Mouse (Mus musculus): ENCODE results near the gene Myocd. TPM values are rescaled to one million over a fixed set of nuclear protein-coding genes. Genes with fewer than 3 reads are reported as not detected.

Myocd gene
- polyA plus RNA-seq, 1 experiment, result 0.13 TPM

DNA sequence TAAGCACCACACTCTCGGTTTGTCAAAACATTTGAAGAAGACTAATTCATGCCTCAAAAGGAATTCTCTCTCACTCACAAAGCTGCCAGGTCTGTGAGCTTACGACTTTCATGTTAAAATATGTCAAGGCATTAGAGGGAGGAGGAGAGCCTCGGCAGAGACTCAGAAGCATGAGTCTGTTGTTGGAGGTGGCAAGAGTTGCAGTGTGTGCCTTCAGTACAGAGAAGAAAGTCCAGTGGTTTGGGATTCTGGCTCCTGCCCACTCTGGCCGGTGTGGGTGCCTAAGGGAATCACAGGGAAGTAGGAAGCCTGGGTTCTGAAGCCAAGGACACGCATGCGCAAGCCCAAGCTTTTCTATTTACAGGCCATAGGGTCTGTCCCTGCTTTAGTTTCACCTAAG lies 14.2 kb downstream of the Myocd start:
- no peak overlapping the region for H3K4me3 ChIP-seq (ENCODE audit: insufficient read depth, poor library complexity, severe bottlenecking)
- no peaks in the 10 kb centered on the region for H3K36me3 ChIP-seq (ENCODE audit: control insufficient read depth, insufficient read depth)
- H3K79me2 ChIP-seq (ENCODE audit: control insufficient read depth, insufficient read depth), result no peaks in the 10 kb centered on the region
- TF ChIP-seq MYOD1 (IDR thresholded peaks at IDR 0.05; ENCODE audit: control insufficient read depth, insufficient read length, low read depth) (no peak), CEBPB (IDR thresholded peaks at IDR 0.05; ENCODE audit: low read depth) (no peak), MYOG (IDR thresholded peaks at IDR 0.05; ENCODE audit: control insufficient read depth, extremely low read depth, insufficient read length) (no peak), CTCF (IDR thresholded peaks at IDR 0.05; ENCODE audit: control insufficient read depth, insufficient read depth, insufficient read length) (no peak), MAX (IDR thresholded peaks at IDR 0.05) (no peak), USF1 (IDR thresholded peaks at IDR 0.05; ENCODE audit: low read depth) (no peak), FOSL1 (IDR thresholded peaks at IDR 0.05; ENCODE audit: insufficient read depth, low read length, poor library complexity, severe bottlenecking) (no peak)
- no peaks in the 10 kb centered on the region for H3K79me3 ChIP-seq (ENCODE audit: low read depth)
- H3ac ChIP-seq (ENCODE audit: control insufficient read depth, insufficient read length, low read depth), result no peak overlapping the region
- H3K27me3 ChIP-seq (ENCODE audit: control insufficient read depth, insufficient read depth, insufficient read length), result no peaks in the 10 kb centered on the region

DNA sequence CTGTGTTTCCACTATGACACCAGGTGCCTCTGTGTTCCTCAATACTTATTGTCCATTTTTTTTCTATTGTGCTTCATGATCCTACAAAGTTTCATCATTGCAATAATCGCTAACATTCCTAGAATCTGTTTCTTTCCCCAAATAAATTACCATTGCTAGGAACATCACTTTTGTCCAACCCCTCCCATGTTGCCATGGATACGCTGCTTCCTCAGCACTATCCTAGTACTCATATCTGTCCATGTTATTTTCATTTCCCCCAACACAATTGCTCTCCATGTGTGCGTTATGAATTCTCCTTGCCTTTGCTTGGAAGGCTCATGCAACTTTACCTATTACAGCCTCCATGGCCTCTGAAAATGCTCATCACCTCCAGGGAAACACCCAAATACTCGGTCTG lies 19.4 kb downstream of the Myocd start:
- TF ChIP-seq CTCF (IDR thresholded peaks at IDR 0.05; ENCODE audit: control insufficient read depth, insufficient read depth, insufficient read length), result no peak
- no peak for TF ChIP-seq MYOD1 (IDR thresholded peaks at IDR 0.05; ENCODE audit: control insufficient read depth, insufficient read length, low read depth)
- no peak for TF ChIP-seq CEBPB (IDR thresholded peaks at IDR 0.05; ENCODE audit: low read depth)
- no peak for TF ChIP-seq MAX (IDR thresholded peaks at IDR 0.05)
- TF ChIP-seq FOSL1 (IDR thresholded peaks at IDR 0.05; ENCODE audit: insufficient read depth, low read length, poor library complexity, severe bottlenecking), result no peak
- TF ChIP-seq MYOG (IDR thresholded peaks at IDR 0.05; ENCODE audit: control insufficient read depth, extremely low read depth, insufficient read length), result no peak
- no peak for TF ChIP-seq USF1 (IDR thresholded peaks at IDR 0.05; ENCODE audit: low read depth)
- Histone ChIP-seq H3K79me3 (ENCODE audit: low read depth) (no peaks in the 10 kb centered on the region), H3K36me3 (ENCODE audit: control insufficient read depth, insufficient read depth) (no peaks in the 10 kb centered on the region), H3K79me2 (ENCODE audit: control insufficient read depth, insufficient read depth) (no peaks in the 10 kb centered on the region), H3K4me3 (ENCODE audit: insufficient read depth, poor library complexity, severe bottlenecking) (no peak overlapping the region), H3K27me3 (ENCODE audit: control insufficient read depth, insufficient read depth, insufficient read length) (no peaks in the 10 kb centered on the region), H3ac (ENCODE audit: control insufficient read depth, insufficient read length, low read depth) (no peak overlapping the region)

DNA sequence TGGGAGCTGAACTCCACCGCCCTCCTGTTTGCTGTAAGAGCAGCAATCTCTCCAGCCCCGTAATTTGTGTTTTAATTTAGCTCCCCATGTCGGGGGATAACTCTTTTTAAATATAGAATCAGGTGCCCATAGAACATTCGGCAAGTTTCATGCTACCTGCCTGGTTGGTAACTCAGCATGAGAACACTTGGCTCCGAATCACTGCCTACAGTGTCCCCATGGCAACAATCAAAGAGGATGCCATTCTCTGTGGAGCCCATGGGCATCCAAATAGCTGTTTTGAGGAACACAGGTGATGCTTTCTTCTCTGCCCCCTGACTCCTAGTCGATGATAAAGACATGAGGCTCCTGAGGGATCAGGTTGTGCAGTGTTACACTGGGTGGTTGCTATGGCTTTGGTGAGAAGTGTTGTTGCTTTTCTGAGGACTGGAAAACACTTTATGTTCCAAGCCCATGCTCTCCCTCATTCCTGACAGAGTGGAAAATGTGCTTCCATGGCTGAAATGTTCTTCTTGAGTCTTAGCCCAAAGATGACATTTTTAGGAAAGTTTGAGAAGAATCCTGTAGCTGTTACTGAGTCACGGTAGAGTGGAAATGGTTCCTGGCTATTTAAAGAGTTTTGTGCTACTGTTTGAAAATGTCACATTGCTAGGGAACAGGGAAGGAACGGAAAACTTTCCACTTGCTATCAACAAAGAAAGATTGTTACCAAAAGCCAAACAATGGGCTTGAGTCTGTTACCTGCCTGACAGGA lies 23.3 kb downstream of the Myocd start:
- TF ChIP-seq MAX (IDR thresholded peaks at IDR 0.05), result no peak
- TF ChIP-seq MYOG (IDR thresholded peaks at IDR 0.05; ENCODE audit: control insufficient read depth, extremely low read depth, insufficient read length), result no peak
- TF ChIP-seq USF1 (IDR thresholded peaks at IDR 0.05; ENCODE audit: low read depth), result no peak
- TF ChIP-seq FOSL1 (IDR thresholded peaks at IDR 0.05; ENCODE audit: insufficient read depth, low read length, poor library complexity, severe bottlenecking), result no peak
- TF ChIP-seq CEBPB (IDR thresholded peaks at IDR 0.05; ENCODE audit: low read depth), result no peak
- no peak for TF ChIP-seq CTCF (IDR thresholded peaks at IDR 0.05; ENCODE audit: control insufficient read depth, insufficient read depth, insufficient read length)
- TF ChIP-seq MYOD1 (IDR thresholded peaks at IDR 0.05; ENCODE audit: control insufficient read depth, insufficient read length, low read depth), result no peak
- Histone ChIP-seq H3K36me3 (ENCODE audit: control insufficient read depth, insufficient read depth) (no peaks in the 10 kb centered on the region), H3K79me2 (ENCODE audit: control insufficient read depth, insufficient read depth) (no peaks in the 10 kb centered on the region), H3K27me3 (ENCODE audit: control insufficient read depth, insufficient read depth, insufficient read length) (no peaks in the 10 kb centered on the region), H3K4me3 (ENCODE audit: insufficient read depth, poor library complexity, severe bottlenecking) (no peak overlapping the region), H3ac (ENCODE audit: control insufficient read depth, insufficient read length, low read depth) (no peak overlapping the region), H3K79me3 (ENCODE audit: low read depth) (no peaks in the 10 kb centered on the region)

DNA sequence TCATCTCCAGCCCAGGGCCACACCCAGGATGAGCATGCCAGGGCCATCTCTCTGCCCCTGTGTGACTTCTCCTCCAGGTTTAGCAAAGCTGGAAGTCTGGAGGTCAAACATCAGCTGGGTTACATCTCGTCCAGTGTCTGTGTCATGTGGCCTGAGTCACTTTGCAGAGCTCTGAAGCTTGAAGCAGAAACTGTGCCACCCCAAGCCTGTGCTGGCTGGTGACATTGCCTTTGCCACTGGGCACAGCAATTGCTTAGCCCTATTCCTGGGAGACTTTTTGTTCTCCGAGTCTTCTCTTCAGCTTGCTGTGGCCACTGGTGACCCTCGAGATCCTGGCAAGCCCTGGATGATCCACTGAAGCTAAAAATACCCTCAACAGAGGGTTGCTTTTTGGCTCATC lies 26.2 kb downstream of the Myocd start:
- H3K36me3 ChIP-seq (ENCODE audit: control insufficient read depth, insufficient read depth), result no peaks in the 10 kb centered on the region
- no peaks in the 10 kb centered on the region for H3K79me2 ChIP-seq (ENCODE audit: control insufficient read depth, insufficient read depth)
- TF ChIP-seq USF1 (IDR thresholded peaks at IDR 0.05; ENCODE audit: low read depth), result no peak
- TF ChIP-seq MYOG (IDR thresholded peaks at IDR 0.05; ENCODE audit: control insufficient read depth, extremely low read depth, insufficient read length), result no peak
- TF ChIP-seq CEBPB (IDR thresholded peaks at IDR 0.05; ENCODE audit: low read depth), result no peak
- no peak for TF ChIP-seq MYOD1 (IDR thresholded peaks at IDR 0.05; ENCODE audit: control insufficient read depth, insufficient read length, low read depth)
- TF ChIP-seq FOSL1 (IDR thresholded peaks at IDR 0.05; ENCODE audit: insufficient read depth, low read length, poor library complexity, severe bottlenecking), result no peak
- no peak for TF ChIP-seq MAX (IDR thresholded peaks at IDR 0.05)
- no peak for TF ChIP-seq CTCF (IDR thresholded peaks at IDR 0.05; ENCODE audit: control insufficient read depth, insufficient read depth, insufficient read length)
- H3K4me3 ChIP-seq (ENCODE audit: insufficient read depth, poor library complexity, severe bottlenecking), result no peak overlapping the region
- no peak overlapping the region for H3ac ChIP-seq (ENCODE audit: control insufficient read depth, insufficient read length, low read depth)
- no peaks in the 10 kb centered on the region for H3K27me3 ChIP-seq (ENCODE audit: control insufficient read depth, insufficient read depth, insufficient read length)
- H3K79me3 ChIP-seq (ENCODE audit: low read depth), result no peaks in the 10 kb centered on the region

DNA sequence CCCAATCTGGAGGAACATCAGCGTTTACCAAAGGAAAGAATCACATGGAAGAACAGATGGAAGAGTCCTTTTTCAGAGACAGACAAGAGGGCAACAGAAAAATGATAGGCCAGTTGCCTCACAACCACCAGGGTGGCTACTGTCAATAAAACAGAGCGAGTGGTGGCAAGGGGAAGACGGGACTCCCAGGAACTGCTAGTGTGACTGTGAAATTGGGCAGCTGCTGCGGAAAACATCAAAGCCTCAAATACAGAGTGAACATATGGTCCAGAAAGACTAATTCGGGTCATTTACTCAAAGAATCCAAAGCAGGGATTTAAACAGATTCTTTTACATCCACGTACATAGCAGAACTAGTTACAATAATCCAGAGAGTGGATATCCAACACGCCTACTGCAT lies 29.3 kb downstream of the Myocd start:
- no peak overlapping the region for H3K4me3 ChIP-seq (ENCODE audit: insufficient read depth, poor library complexity, severe bottlenecking)
- no peaks in the 10 kb centered on the region for H3K79me2 ChIP-seq (ENCODE audit: control insufficient read depth, insufficient read depth)
- H3K36me3 ChIP-seq (ENCODE audit: control insufficient read depth, insufficient read depth), result no peaks in the 10 kb centered on the region
- no peaks in the 10 kb centered on the region for H3K27me3 ChIP-seq (ENCODE audit: control insufficient read depth, insufficient read depth, insufficient read length)
- no peaks in the 10 kb centered on the region for H3K79me3 ChIP-seq (ENCODE audit: low read depth)
- TF ChIP-seq USF1 (IDR thresholded peaks at IDR 0.05; ENCODE audit: low read depth) (no peak), MYOD1 (IDR thresholded peaks at IDR 0.05; ENCODE audit: control insufficient read depth, insufficient read length, low read depth) (no peak), CTCF (IDR thresholded peaks at IDR 0.05; ENCODE audit: control insufficient read depth, insufficient read depth, insufficient read length) (no peak), MAX (IDR thresholded peaks at IDR 0.05) (no peak), MYOG (IDR thresholded peaks at IDR 0.05; ENCODE audit: control insufficient read depth, extremely low read depth, insufficient read length) (no peak), FOSL1 (IDR thresholded peaks at IDR 0.05; ENCODE audit: insufficient read depth, low read length, poor library complexity, severe bottlenecking) (no peak), CEBPB (IDR thresholded peaks at IDR 0.05; ENCODE audit: low read depth) (no peak)
- H3ac ChIP-seq (ENCODE audit: control insufficient read depth, insufficient read length, low read depth), result no peak overlapping the region
